Mouse (Mus musculus) C2C12 (cell line): ENCODE results near the gene Tuba3a. TPM values are rescaled to one million over a fixed set of nuclear protein-coding genes. Genes with fewer than 3 reads are reported as not detected.
"Not testable (repeated sequence)": the region's sequence is repeated elsewhere in the genome, so short reads cannot be mapped to it uniquely, and the experiment has no call there.

ENCODE experiments used
- H3K27me3 ChIP-seq: one replicate; pipeline ENCODE4 v1.6.1; 2011; ENCODE audit not compliant: control insufficient read depth, insufficient read depth, insufficient read length
- H3K36me3 ChIP-seq: one replicate; pipeline ENCODE4 v1.6.1; 2011; ENCODE audit not compliant: control insufficient read depth, insufficient read depth
- H3K4me3 ChIP-seq: one replicate; pipeline ENCODE4 v1.5.1; 2011; ENCODE audit warnings: mild to moderate bottlenecking, control low read depth; ENCODE audit not compliant: poor library complexity, insufficient read depth, severe bottlenecking
- H3K79me2 ChIP-seq: one replicate; pipeline ENCODE4 v1.6.1; 2011; ENCODE audit not compliant: control insufficient read depth, insufficient read depth
- H3K79me3 ChIP-seq: one replicate; pipeline ENCODE4 v1.6.1; 2011; ENCODE audit warnings: low read depth, control low read depth
- H3ac ChIP-seq: one replicate; pipeline ENCODE3; 2011; ENCODE audit warnings: low read depth; ENCODE audit not compliant: control insufficient read depth, insufficient read length
- CEBPB ChIP-seq: IDR thresholded peaks from one replicate; pipeline ENCODE4 v1.6.1; 2011; ENCODE audit warnings: low read depth, mild to moderate bottlenecking, control low read depth, moderate library complexity
- CTCF ChIP-seq: IDR thresholded peaks from one replicate; pipeline ENCODE4 v1.5.1; 2011; ENCODE audit not compliant: control insufficient read depth, insufficient read depth, insufficient read length
- FOSL1 ChIP-seq: IDR thresholded peaks from one replicate; pipeline ENCODE4 v1.8.0; 2011; ENCODE audit warnings: mild to moderate bottlenecking, low read length; ENCODE audit not compliant: poor library complexity, insufficient read depth, severe bottlenecking
- MAX ChIP-seq: IDR thresholded peaks from one replicate; pipeline ENCODE4 v1.6.1; 2011; ENCODE audit warnings: mild to moderate bottlenecking, control low read depth
- MYOD1 ChIP-seq: IDR thresholded peaks from one replicate; pipeline ENCODE4 v1.6.1; 2011; ENCODE audit warnings: low read depth; ENCODE audit not compliant: control insufficient read depth, insufficient read length
- MYOG ChIP-seq: IDR thresholded peaks from one replicate; pipeline ENCODE4 v1.6.1; 2011; ENCODE audit not compliant: control insufficient read depth, insufficient read length; ENCODE audit errors: extremely low read depth
- USF1 ChIP-seq: IDR thresholded peaks from one replicate; pipeline ENCODE4 v1.6.1; 2011; ENCODE audit warnings: low read depth, mild to moderate bottlenecking, control low read depth, moderate library complexity
- polyA plus RNA-seq: library from polyadenylated mRNA; unstranded; fragments of >200 nt; fragmentation: generic; extraction: Trizol; gene quantifications from one replicate; pipeline ENCODE4 v1.2.1, GENCODE M21; 2012; ENCODE audit warnings: missing spikeins

Gene Tuba3a
- polyA plus RNA-seq, 1 experiment = 0.05 TPM

DNA sequence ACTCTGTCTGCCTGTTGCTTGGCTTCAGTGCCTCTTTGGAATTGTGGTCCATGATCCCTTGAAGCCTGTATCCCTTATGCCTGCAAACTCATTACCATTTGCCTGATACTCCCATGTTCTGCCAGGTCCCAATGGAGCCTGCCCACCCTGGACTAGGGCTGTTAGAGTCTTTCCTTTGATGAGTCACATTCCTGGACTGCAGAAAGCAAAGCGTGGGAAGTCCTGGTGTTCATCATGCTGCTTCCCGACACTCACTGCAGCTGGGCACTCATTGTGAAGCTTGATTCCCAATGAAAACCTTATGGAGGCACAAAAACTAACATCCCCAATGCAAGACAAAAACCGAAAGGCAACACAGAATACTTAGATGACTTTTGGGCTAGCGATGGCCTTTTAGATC, 5.5 kb upstream of the Tuba3a start:
- H3K4me3 ChIP-seq = no peak overlapping the region
- H3K36me3 ChIP-seq = no peaks in the 10 kb centered on the region
- H3K79me3 ChIP-seq = no peaks in the 10 kb centered on the region
- peaks cover 3% of the 10 kb centered on the region for H3K27me3 ChIP-seq
- TF ChIP-seq FOSL1 (no peak), CTCF (no peak), MYOD1 (no peak), USF1 (no peak)
- H3ac ChIP-seq = no peak overlapping the region
- H3K79me2 ChIP-seq = no peaks in the 10 kb centered on the region

DNA sequence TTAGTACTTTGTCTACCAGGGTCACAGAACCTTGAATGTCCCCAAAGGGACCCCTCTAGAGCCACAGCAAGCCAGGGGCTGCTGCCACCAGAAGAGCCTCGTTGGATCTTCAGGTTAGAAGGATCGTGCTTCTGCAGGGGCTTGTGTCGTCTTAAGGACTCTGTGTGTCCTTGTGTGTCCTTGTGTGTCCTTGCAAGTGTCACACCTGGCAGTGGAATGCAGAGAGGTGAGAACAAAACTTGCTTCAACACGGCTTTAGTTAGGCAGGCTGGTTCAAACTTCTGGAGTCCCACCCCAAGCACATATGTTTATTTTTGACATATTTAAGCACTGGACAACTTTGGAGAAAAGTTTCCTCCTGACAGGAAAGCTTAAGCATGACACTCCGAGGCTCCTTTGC, 2.9 kb upstream of the Tuba3a start:
- Histone ChIP-seq H3K4me3 (no peak overlapping the region), H3K27me3 (peaks cover 3% of the 10 kb centered on the region), H3K36me3 (no peaks in the 10 kb centered on the region), H3K79me2 (no peaks in the 10 kb centered on the region), H3K79me3 (no peaks in the 10 kb centered on the region), H3ac (no peak overlapping the region)
- TF ChIP-seq MYOG (no peak), FOSL1 (no peak), MAX (no peak)

DNA sequence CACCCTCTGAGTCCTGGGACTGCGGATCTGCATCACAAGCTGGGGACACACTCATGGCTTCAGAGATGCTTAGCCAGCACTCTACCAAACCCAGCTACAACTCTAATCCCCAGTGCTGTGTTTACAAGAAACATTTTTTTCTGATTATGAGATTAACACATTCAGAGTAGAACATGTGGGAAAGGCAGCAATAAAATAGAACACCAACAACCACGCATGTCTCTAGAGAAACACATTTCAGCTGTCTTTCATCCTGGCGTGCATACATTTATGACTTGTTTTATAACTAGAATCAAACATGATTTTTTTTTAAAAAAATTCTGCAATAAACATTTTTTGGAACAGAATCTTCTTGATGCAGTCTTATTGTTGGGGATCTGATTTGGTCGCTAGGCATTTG, 1.1 kb upstream of the Tuba3a start:
- H3K4me3 ChIP-seq = no peak overlapping the region
- no peaks in the 10 kb centered on the region for H3K79me3 ChIP-seq
- H3K27me3 ChIP-seq = peaks cover 3% of the 10 kb centered on the region
- TF ChIP-seq MYOD1 (no peak), FOSL1 (no peak), CTCF (no peak), MYOG (no peak), CEBPB (no peak), USF1 (no peak), MAX (no peak)
- no peaks in the 10 kb centered on the region for H3K79me2 ChIP-seq
- H3ac ChIP-seq = no peak overlapping the region
- H3K36me3 ChIP-seq = no peaks in the 10 kb centered on the region

GRCm38 (mm10) chr6:125284751-125285150, 1.1 kb downstream of the Tuba3a start:
- TF ChIP-seq CEBPB (no peak), CTCF (no peak), FOSL1 (no peak), MAX (no peak), USF1 (no peak), MYOG (no peak), MYOD1 (no peak)
- no peaks in the 10 kb centered on the region for H3K36me3 ChIP-seq
- no peaks in the 10 kb centered on the region for H3K79me2 ChIP-seq
- no peaks in the 10 kb centered on the region for H3K79me3 ChIP-seq
- no peak overlapping the region for H3ac ChIP-seq
- no peak overlapping the region for H3K4me3 ChIP-seq
- peaks cover 3% of the 10 kb centered on the region for H3K27me3 ChIP-seq

- Histone ChIP-seq H3K79me3 (no peaks in the 10 kb centered on the region), H3K27me3 (peaks cover 3% of the 10 kb centered on the region), H3K36me3 (no peaks in the 10 kb centered on the region), H3ac (no peak overlapping the region), H3K79me2 (no peaks in the 10 kb centered on the region), H3K4me3 (no peak overlapping the region)
- TF ChIP-seq CEBPB (no peak), USF1 (peak; percentile 3)
Measured at GRCm38 (mm10) chr6:125284250-125284649, 1.6 kb downstream of the Tuba3a start.

DNA sequence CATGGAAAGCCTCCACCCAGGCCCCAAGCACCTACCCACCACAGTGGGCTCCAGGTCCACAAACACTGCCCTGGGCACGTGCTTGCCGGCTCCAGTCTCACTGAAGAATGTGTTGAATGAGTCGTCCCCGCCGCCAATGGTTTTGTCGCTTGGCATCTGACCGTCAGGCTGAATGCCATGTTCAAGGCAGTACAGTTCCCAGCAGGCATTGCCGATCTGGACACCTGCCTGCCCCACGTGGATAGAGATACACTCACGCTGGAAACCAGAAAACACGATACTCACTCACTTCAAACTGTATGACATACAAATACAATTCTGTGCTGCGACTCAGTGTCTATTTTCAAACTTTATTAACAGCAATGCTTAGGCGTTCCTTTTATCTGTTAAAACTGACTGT, 3.1 kb downstream of the Tuba3a start:
- not testable (repeated sequence) for H3K79me2 ChIP-seq, H3ac ChIP-seq, H3K79me3 ChIP-seq, H3K27me3 ChIP-seq, H3K36me3 ChIP-seq, H3K4me3 ChIP-seq

DNA sequence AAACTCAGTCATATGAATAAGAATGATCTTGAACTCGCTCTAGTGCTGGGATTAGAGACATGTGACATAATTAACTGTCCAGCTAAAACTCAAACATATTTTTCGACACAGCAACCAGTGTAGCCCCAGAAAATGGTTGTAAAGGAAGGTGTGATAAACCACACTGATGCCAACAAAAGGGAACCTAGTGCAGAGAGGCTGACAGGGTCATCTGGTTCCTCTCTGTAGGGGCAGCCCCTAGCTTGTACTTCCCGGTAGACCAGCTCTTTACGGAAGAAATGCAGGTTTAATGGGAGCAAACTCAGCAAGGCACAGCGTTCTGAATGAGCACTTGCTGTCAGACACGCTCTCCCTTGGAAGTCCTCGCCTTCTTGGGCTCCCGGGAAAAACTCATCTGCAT, 6.1 kb downstream of the Tuba3a start:
- TF ChIP-seq CEBPB (no peak), CTCF (no peak), MYOD1 (no peak), USF1 (no peak), MAX (no peak), MYOG (no peak), FOSL1 (no peak)
- Histone ChIP-seq H3K27me3 (no peaks in the 10 kb centered on the region), H3K79me3 (no peaks in the 10 kb centered on the region), H3ac (no peak overlapping the region), H3K4me3 (no peak overlapping the region), H3K79me2 (no peaks in the 10 kb centered on the region), H3K36me3 (no peaks in the 10 kb centered on the region)
